Mouse (Mus musculus) liver, embryonic 15.5 days (tissue): ENCODE results near the gene Nhsl1. TPM values are rescaled to one million over a fixed set of nuclear protein-coding genes. Genes with fewer than 3 reads are reported as not detected.

Source experiments
- ATAC-seq: fragments of 200-750 bp; cut with Nextera tagmentation; 2 replicates; pipeline ENCODE4 v1.8.0; 2017; ENCODE audit warnings: moderate number of reproducible peaks, mild to moderate bottlenecking, moderate library complexity; ENCODE audit not compliant: insufficient read depth
- H3K27ac ChIP-seq: fragments of 300-500 bp; sonication (generic); replicated peaks from 2 replicates; pipeline ENCODE4 v1.5.1; 2015; ENCODE audit warnings: mild to moderate bottlenecking, inconsistent platforms
- H3K27me3 ChIP-seq: fragments of 300-500 bp; sonication (generic); 2 replicates; pipeline ENCODE4 v1.6.1; 2015; ENCODE audit warnings: mild to moderate bottlenecking, inconsistent platforms
- H3K36me3 ChIP-seq: fragments of 300-500 bp; sonication (generic); replicated peaks from 2 replicates; pipeline ENCODE4 v1.6.1; 2015; ENCODE audit warnings: moderate library complexity, mild to moderate bottlenecking, inconsistent platforms
- H3K4me1 ChIP-seq: fragments of 300-500 bp; sonication (generic); replicated peaks from 2 replicates; pipeline ENCODE4 v1.6.1; 2015; ENCODE audit warnings: inconsistent platforms
- H3K4me2 ChIP-seq: fragments of 300-500 bp; sonication (generic); 2 replicates; pipeline ENCODE4 v1.6.1; 2015; ENCODE audit warnings: moderate library complexity, mild to moderate bottlenecking, inconsistent platforms
- H3K4me3 ChIP-seq: fragments of 300-500 bp; sonication (generic); replicated peaks from 2 replicates; pipeline ENCODE4 v1.5.1; 2015; ENCODE audit warnings: mild to moderate bottlenecking, inconsistent platforms
- H3K9ac ChIP-seq: fragments of 300-500 bp; sonication (generic); 2 replicates; pipeline ENCODE4 v1.6.1; 2015; ENCODE audit warnings: moderate library complexity, mild to moderate bottlenecking, inconsistent platforms
- H3K9me3 ChIP-seq: fragments of 300-500 bp; sonication (generic); replicated peaks from 2 replicates; pipeline ENCODE4 v1.6.1; 2016; ENCODE audit warnings: inconsistent platforms
- WGBS: fragments of 180-500 bp; shearing (Covaris S2); methylation state at CpG from one replicate; pipeline ENCODE4 v1.1.7; 2015; ENCODE audit warnings: mixed read lengths; ENCODE audit not compliant: insufficient replicate concordance; 5-methylcytosine and 5-hydroxymethylcytosine counted together
- polyA plus RNA-seq: library from polyadenylated mRNA; unstranded; fragments of >200 nt; fragmentation: Nextera tagmentation; extraction: Ambion mirVana; gene quantifications from 2 replicates; pipeline ENCODE4 v1.2.1, GENCODE M21; 2015

Gene Nhsl1
- polyA plus RNA-seq, 1 experiment from 2014 or later, result 0.45 TPM

DNA sequence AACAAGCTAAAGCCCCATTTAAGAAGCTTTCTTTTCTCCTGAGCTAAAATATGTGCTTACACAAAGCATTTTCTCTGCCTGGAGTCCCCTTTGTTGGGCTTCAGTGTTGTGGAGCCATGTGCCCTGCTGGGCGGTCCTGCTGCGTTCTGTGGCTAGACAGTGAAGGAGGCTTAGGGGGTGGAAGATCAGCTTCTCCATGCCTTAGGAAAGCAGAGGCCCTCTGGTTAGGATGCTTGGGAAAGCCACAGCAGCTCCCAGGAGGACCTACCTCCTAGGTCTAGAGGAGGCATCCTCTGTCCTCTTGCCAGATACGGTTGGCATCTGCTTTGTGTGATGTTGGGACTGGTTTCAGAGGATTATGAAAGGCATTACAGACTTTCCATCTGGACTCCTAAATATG lies 56.5 kb downstream of the Nhsl1 start:
- H3K36me3 ChIP-seq, result no peaks in the 10 kb centered on the region
- H3K4me1 ChIP-seq, result 0 out of 2 replicates have a peak, but pooled peaks cover 5% of the 10 kb centered on the region
- no peak overlapping the region for H3K4me3 ChIP-seq
- H3K9me3 ChIP-seq, result no peaks in the 10 kb centered on the region
- no peak overlapping the region for H3K27ac ChIP-seq
- no peaks in the 10 kb centered on the region for H3K27me3 ChIP-seq
- no peak overlapping the region for H3K9ac ChIP-seq
- WGBS, result 80% methylated on average over 3 of the region's 3 CpGs
- ATAC-seq, result no peak
- no peak overlapping the region for H3K4me2 ChIP-seq

GRCm38 (mm10) chr10:18384766-18385165 lies 66.0 kb downstream of the Nhsl1 start:
- ATAC-seq, result no peak
- WGBS, result 35% methylated on average over 2 of the region's 2 CpGs

DNA sequence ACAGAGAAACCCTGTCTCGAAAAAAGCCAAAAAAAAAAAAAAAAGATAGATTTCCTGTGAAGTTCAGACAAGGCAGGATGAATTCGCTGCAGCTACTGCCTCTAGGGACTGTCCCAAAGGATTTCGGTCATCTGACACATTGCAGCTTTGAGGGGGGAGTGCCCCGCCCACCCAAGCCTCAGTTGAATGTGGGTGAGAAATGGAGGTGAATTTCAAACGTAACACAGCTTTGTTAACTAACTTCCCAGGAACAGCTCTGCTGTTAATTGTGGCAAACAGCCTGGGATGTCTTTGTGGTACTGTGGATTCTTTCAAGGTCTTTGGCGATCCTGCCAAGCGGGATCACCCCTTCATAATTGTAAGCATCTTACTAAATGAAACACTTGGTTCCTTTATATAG lies 67.4 kb downstream of the Nhsl1 start:
- 53% methylated on average over 7 of the region's 7 CpGs for WGBS
- H3K27me3 ChIP-seq, result no peaks in the 10 kb centered on the region
- ATAC-seq, result no peak

More at GRCm38 (mm10) chr10:18384766-18385165, 66.0 kb downstream of the Nhsl1 start:
- H3K4me3 ChIP-seq, result no peak overlapping the region
- no peak overlapping the region for H3K9ac ChIP-seq
- no peaks in the 10 kb centered on the region for H3K27me3 ChIP-seq
- H3K4me1 ChIP-seq, result no peaks in the 10 kb centered on the region
- no peaks in the 10 kb centered on the region for H3K9me3 ChIP-seq
- H3K27ac ChIP-seq, result no peak overlapping the region
- no peak overlapping the region for H3K4me2 ChIP-seq
- H3K36me3 ChIP-seq, result no peaks in the 10 kb centered on the region

DNA sequence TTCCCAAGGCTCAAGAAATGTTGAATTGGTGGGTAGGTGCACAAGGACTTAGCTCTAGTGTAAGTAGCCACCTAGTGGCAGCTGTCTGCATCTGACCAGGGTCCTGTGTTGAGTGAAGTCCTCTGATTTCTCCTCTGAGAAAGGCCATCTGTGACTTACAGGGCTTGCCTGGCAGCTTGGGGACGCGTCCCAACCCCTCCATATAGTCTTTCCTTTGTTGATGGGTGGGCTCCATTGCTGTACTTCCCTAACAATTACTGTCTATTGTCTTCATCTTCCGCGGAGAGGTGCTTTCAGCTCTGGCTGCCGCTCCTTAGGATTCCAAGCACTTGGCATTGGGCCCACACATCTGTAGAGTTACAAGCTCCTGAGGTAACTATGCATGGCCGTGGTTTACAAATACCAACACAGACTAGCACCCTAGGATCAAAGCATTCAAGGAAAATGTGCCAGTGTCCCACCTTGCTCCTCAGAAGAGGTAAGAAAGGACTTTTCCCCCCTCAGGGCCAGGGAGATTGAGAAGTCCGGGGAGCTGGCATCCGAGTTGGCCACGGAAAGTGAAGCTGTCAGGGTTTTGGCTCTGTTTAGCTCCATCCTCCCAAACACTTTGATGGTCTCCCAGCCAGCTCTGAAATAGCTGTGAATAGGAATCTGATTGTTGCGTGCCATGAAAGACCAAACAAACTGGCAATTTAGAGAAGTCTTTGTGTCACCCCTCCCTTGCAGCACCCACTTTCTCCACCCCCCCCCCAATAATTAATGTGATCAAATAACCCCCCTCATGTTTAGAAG lies 70.2 kb downstream of the Nhsl1 start:
- no peaks in the 10 kb centered on the region for H3K4me1 ChIP-seq
- WGBS, result 44% methylated on average over 10 of the region's 10 CpGs
- no peak for ATAC-seq
- no peak overlapping the region for H3K9ac ChIP-seq
- no peak overlapping the region for H3K4me2 ChIP-seq
- H3K9me3 ChIP-seq, result no peaks in the 10 kb centered on the region
- no peak overlapping the region for H3K4me3 ChIP-seq
- no peak overlapping the region for H3K27ac ChIP-seq
- H3K36me3 ChIP-seq, result no peaks in the 10 kb centered on the region
- H3K27me3 ChIP-seq, result no peaks in the 10 kb centered on the region

More for the DNA sequence above, 67.4 kb downstream of the Nhsl1 start:
- Histone ChIP-seq H3K4me3 (no peak overlapping the region), H3K36me3 (no peaks in the 10 kb centered on the region), H3K27ac (no peak overlapping the region), H3K4me2 (no peak overlapping the region), H3K9me3 (no peaks in the 10 kb centered on the region), H3K4me1 (no peaks in the 10 kb centered on the region), H3K9ac (no peak overlapping the region)

DNA sequence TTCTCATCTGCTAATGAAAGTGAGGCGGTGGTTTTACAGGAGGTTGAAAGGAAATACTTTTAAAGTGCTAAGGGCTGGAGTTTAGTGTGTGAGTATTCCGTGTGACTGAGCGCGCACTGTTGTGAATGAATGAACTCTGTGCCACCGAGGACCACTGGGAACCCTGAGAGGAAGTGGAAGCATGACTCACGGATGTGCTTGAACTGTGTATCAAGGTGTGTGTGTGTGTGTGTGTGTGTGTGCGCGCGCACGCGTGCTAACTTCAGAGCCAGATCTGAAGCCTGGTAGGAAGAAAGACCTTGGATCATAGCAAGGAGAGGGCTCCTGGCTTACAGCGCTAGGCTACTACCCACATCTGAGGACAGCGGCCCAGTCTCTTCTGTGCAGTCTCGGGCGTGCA lies 71.2 kb downstream of the Nhsl1 start:
- ATAC-seq, result no peak
- H3K4me3 ChIP-seq, result no peak overlapping the region
- H3K27ac ChIP-seq, result no peak overlapping the region
- H3K9me3 ChIP-seq, result no peaks in the 10 kb centered on the region
- H3K27me3 ChIP-seq, result no peaks in the 10 kb centered on the region
- H3K4me2 ChIP-seq, result no peak overlapping the region
- WGBS, result 75% methylated on average over 15 of the region's 15 CpGs
- no peaks in the 10 kb centered on the region for H3K4me1 ChIP-seq
- no peak overlapping the region for H3K9ac ChIP-seq
- H3K36me3 ChIP-seq, result no peaks in the 10 kb centered on the region

DNA sequence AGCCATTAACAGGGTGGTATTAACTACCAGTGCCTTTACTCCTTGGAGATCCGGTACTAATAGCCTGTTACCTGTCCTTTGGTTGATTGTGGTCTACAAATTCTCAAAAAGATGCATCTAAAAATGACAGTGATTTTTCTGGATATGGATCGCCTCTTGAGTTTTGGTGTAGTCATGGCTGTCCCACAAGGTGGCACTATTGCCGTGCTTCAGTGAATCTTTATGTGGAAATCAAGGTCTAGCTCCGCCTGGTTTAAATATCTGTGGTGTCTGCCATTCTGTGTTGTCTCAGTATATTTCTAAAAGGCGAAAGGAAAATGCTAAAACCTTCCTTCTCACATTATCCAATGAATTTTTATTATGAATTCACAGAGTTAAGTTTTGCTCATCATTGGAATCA lies 72.8 kb downstream of the Nhsl1 start:
- Histone ChIP-seq H3K4me1 (no peaks in the 10 kb centered on the region), H3K9ac (no peak overlapping the region), H3K4me3 (no peak overlapping the region), H3K9me3 (no peaks in the 10 kb centered on the region), H3K36me3 (no peaks in the 10 kb centered on the region), H3K27me3 (no peaks in the 10 kb centered on the region), H3K4me2 (no peak overlapping the region), H3K27ac (no peak overlapping the region)
- ATAC-seq, result no peak
- 33% methylated on average over 5 of the region's 5 CpGs for WGBS

DNA sequence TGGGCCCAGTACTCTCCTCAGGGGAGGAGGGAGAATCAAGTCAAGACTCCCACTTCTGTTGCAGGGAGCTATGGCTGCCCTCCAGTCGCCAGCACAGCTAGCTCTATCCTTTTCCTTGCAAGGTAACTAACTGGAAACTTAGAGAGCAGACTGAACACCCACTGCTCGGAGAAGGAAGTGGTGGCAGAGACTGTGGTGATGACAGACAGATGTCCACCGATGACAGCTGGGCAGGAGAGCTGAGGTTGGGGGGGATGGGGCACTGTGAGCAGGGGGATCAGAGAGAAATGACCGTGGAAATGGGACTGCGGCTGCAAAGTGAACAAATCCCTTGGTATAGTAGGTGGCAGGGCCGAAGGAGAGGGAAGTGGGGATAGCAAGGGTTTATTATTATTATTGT lies 73.5 kb downstream of the Nhsl1 start:
- Histone ChIP-seq H3K4me2 (no peak overlapping the region), H3K27me3 (no peaks in the 10 kb centered on the region), H3K9ac (no peak overlapping the region), H3K36me3 (no peaks in the 10 kb centered on the region), H3K4me3 (no peak overlapping the region), H3K4me1 (no peaks in the 10 kb centered on the region), H3K27ac (no peak overlapping the region), H3K9me3 (no peaks in the 10 kb centered on the region)
- ATAC-seq, result no peak
- WGBS, result 40% methylated on average over 6 of the region's 6 CpGs

DNA sequence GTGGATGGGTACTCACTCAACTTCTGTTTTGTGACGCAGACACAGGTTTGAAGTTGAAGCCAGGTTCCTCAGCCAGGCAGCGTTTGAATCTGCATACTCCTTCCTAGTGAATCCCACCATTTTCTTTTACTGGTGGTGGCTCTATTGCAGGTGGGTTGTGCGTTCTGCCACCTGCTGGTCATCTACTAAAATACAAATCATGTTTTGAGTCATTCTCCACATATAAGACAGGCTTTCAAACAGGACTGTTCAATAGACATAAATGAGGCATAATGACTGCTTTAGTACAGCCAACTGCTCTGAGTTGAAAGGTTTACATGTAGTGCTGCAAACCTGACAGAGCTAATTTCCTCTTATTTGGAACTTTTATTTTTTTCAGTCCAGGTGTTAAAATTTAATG lies 75.0 kb downstream of the Nhsl1 start:
- Histone ChIP-seq H3K4me1 (no peaks in the 10 kb centered on the region), H3K36me3 (no peaks in the 10 kb centered on the region), H3K27me3 (no peaks in the 10 kb centered on the region), H3K9ac (no peak overlapping the region), H3K9me3 (no peaks in the 10 kb centered on the region), H3K4me3 (no peak overlapping the region), H3K4me2 (no peak overlapping the region), H3K27ac (no peak overlapping the region)
- no peak for ATAC-seq
- 42% methylated on average over 3 of the region's 3 CpGs for WGBS

GRCm38 (mm10) chr10:18394270-18394669 lies 75.5 kb downstream of the Nhsl1 start:
- H3K4me2 ChIP-seq, result no peak overlapping the region
- 60% methylated on average over 7 of the region's 7 CpGs for WGBS
- H3K27ac ChIP-seq, result no peak overlapping the region
- no peak overlapping the region for H3K4me3 ChIP-seq
- ATAC-seq, result no peak
- no peaks in the 10 kb centered on the region for H3K36me3 ChIP-seq
- H3K9me3 ChIP-seq, result no peaks in the 10 kb centered on the region
- H3K27me3 ChIP-seq, result no peaks in the 10 kb centered on the region
- no peaks in the 10 kb centered on the region for H3K4me1 ChIP-seq
- no peak overlapping the region for H3K9ac ChIP-seq

DNA sequence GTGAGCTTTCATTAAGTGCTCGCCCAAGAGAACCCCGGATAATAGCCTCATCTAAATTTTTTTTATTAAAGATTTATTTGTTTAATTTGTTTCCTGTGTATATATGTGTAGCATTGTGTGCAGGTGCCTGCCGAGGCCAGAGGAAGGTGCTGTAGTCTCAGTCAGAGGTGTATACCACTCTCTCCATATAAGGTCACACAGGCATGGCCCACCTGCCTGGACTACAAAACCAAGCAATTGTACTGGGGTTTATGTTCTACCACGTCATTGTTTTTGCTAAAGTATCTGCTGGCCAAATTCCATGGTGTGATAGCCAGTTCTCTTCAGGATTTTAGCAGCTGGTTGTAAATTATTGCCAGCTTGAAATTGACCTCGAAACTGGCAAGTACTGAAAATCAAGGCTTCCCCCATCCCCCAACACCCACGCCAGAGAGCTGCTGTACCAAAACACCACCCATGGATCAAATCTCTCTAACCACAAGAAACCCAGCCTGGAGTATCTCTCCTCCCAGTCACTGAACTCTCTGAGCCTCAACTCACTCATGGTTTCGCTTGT lies 81.4 kb downstream of the Nhsl1 start:
- Histone ChIP-seq H3K4me2 (no peak overlapping the region), H3K4me3 (no peak overlapping the region), H3K27ac (no peak overlapping the region), H3K27me3 (no peaks in the 10 kb centered on the region), H3K36me3 (no peaks in the 10 kb centered on the region), H3K9me3 (no peaks in the 10 kb centered on the region), H3K9ac (no peak overlapping the region), H3K4me1 (no peaks in the 10 kb centered on the region)
- ATAC-seq, result no peak
- 42% methylated on average over 7 of the region's 7 CpGs for WGBS

DNA sequence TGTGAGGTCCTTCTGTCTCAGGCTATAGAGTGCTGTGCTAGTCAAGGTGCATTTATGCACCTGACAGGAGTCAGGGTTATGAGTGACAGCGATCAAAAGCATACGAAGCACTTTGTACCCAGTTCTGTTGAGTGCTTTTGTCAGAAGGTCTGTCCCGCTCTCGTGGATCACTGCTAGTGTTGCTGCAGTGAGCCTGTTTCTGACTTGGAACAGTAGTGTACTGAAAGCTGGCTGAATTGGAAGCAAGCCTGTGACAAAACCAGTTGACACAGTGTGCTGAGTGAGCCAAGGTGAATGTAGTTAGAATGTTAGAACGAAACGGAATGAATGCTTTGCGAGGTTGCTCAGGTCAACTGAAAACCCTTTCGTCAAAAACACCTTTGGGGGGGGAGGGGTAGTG lies 82.2 kb downstream of the Nhsl1 start:
- WGBS, result 64% methylated on average over 8 of the region's 8 CpGs
- no peak overlapping the region for H3K27ac ChIP-seq

More for the DNA sequence above, 82.2 kb downstream of the Nhsl1 start:
- no peak overlapping the region for H3K9ac ChIP-seq
- no peak for ATAC-seq
- no peaks in the 10 kb centered on the region for H3K9me3 ChIP-seq
- no peaks in the 10 kb centered on the region for H3K36me3 ChIP-seq
- H3K27me3 ChIP-seq, result no peaks in the 10 kb centered on the region
- H3K4me1 ChIP-seq, result no peaks in the 10 kb centered on the region
- H3K4me3 ChIP-seq, result no peak overlapping the region
- no peak overlapping the region for H3K4me2 ChIP-seq
